Mouse (Mus musculus) spleen, adult 2 months (tissue): ENCODE data around the gene Sec31a. TPM values are rescaled to one million over a fixed set of nuclear protein-coding genes. Genes with fewer than 3 reads are reported as not detected.

Source experiments
- DNase-seq, 2 experiments: peaks; one replicate each; pipeline versions ENCODE4 v3.0.0 to v3.0.0-alpha.2; 2012 to 2021; ENCODE audit warnings: low spot score in 2 of 2, low read depth in 1 of 2
- H3K27ac ChIP-seq: fragments of 200-500 bp; 2 replicates; pipeline ENCODE4 v1.5.1; 2012; ENCODE audit warnings: low read length, inconsistent platforms; ENCODE audit not compliant: insufficient read depth
- H3K27me3 ChIP-seq: fragments of 200-500 bp; 2 replicates; pipeline ENCODE4 v1.6.1; 2012; ENCODE audit warnings: mild to moderate bottlenecking, moderate library complexity, low read length, inconsistent platforms; ENCODE audit not compliant: control insufficient read depth, insufficient read depth
- H3K36me3 ChIP-seq: fragments of 200-500 bp; 2 replicates; pipeline ENCODE4 v1.6.1; 2012; ENCODE audit warnings: mild to moderate bottlenecking, low read length, inconsistent platforms; ENCODE audit not compliant: control insufficient read depth, insufficient read depth
- H3K4me1 ChIP-seq: fragments of 200-500 bp; 2 replicates; pipeline ENCODE4 v1.6.1; 2011; ENCODE audit warnings: inconsistent platforms; ENCODE audit not compliant: control insufficient read depth, insufficient read depth, insufficient read length
- H3K4me3 ChIP-seq: fragments of 200-500 bp; 2 replicates; pipeline ENCODE4 v1.5.1; 2011; ENCODE audit warnings: mild to moderate bottlenecking, inconsistent platforms; ENCODE audit not compliant: insufficient read depth, insufficient read length; ENCODE audit errors: extremely low read depth
- CTCF ChIP-seq: fragments of 200-500 bp; IDR thresholded peaks from 2 replicates; pipeline ENCODE4 v1.5.1; 2011; ENCODE audit warnings: mild to moderate bottlenecking, inconsistent platforms; ENCODE audit not compliant: insufficient read depth, insufficient read length, insufficient replicate concordance; ENCODE audit errors: extremely low read depth
- POLR2A ChIP-seq: fragments of 200-500 bp; IDR thresholded peaks from 2 replicates; pipeline ENCODE4 v1.6.1; 2011; ENCODE audit warnings: low read depth, low read length, inconsistent platforms
- WGBS: fragments of 180-500 bp; shearing (Covaris S2); methylation state at CpG from one replicate; pipeline ENCODE4 v1.1.7; 2018; 5-methylcytosine and 5-hydroxymethylcytosine counted together
- polyA plus RNA-seq: library from polyadenylated mRNA; depleted of rRNA; stranded (reverse); fragments of >200 nt; gene quantifications from 2 replicates; pipeline ENCODE4 v1.2.3, GENCODE M21; 2012; rRNA removed

Gene Sec31a
- polyA plus RNA-seq = 122 and 150 TPM in 2 replicates

- DNase-seq = peak; percentile 76 to 96
- WGBS = under 1% methylated on average over 80 of the region's 82 CpGs
- Histone ChIP-seq H3K27ac (peak within 1 kb of the TSS; percentile 91), H3K36me3 (peaks cover 2% of the 10 kb centered on the region; the same call in 1 of the 2 replicates), H3K27me3 (no peaks in the 10 kb centered on the region), H3K4me3 (peak within 1 kb of the TSS; percentile 98), H3K4me1 (peaks cover 5% of the 10 kb centered on the region; the same call in 1 of the 2 replicates)
- TF ChIP-seq POLR2A (peak; percentile 52), CTCF (no peak)
Measured at GRCm38 (mm10) chr5:100415761-100416590, at the start of gene Sec31a. Gene Sec31a (minus strand): TSS chr5:100416234.

GRCm38 (mm10) chr5:100462374-100462773 lies 46.3 kb upstream of the Sec31a start:
- no peak for DNase-seq
- H3K36me3 ChIP-seq = peaks cover 17% of the 10 kb centered on the region
- WGBS = 83% methylated on average over 2 of the region's 2 CpGs
- H3K4me1 ChIP-seq = no peaks in the 10 kb centered on the region
- no peak overlapping the region for H3K27ac ChIP-seq
- H3K27me3 ChIP-seq = no peaks in the 10 kb centered on the region
- no peak overlapping the region for H3K4me3 ChIP-seq
- TF ChIP-seq CTCF (no peak), POLR2A (no peak)

GRCm38 (mm10) chr5:100461526-100461925 lies 45.5 kb upstream of the Sec31a start:
- TF ChIP-seq CTCF (no peak), POLR2A (no peak)

GRCm38 (mm10) chr5:100459468-100459867 lies 43.4 kb upstream of the Sec31a start:
- Histone ChIP-seq H3K27ac (no peak overlapping the region), H3K4me3 (no peak overlapping the region), H3K36me3 (peaks cover 20% of the 10 kb centered on the region), H3K4me1 (no peaks in the 10 kb centered on the region), H3K27me3 (no peaks in the 10 kb centered on the region)
- WGBS = 92% methylated on average over 5 of the region's 5 CpGs
- no peak for TF ChIP-seq CTCF
- TF ChIP-seq POLR2A = no peak
- no peak for DNase-seq

More at GRCm38 (mm10) chr5:100461526-100461925, 45.5 kb upstream of the Sec31a start:
- H3K4me3 ChIP-seq = no peak overlapping the region
- 96% methylated on average over 9 of the region's 9 CpGs for WGBS
- H3K36me3 ChIP-seq = peaks cover 18% of the 10 kb centered on the region
- H3K4me1 ChIP-seq = no peaks in the 10 kb centered on the region
- no peaks in the 10 kb centered on the region for H3K27me3 ChIP-seq
- DNase-seq = no peak
- H3K27ac ChIP-seq = no peak overlapping the region

- no peaks in the 10 kb centered on the region for H3K27me3 ChIP-seq
- H3K36me3 ChIP-seq = peaks cover 32% of the 10 kb centered on the region
- no peak for TF ChIP-seq CTCF
- no peak for TF ChIP-seq POLR2A
- H3K4me3 ChIP-seq = no peak overlapping the region
- no peaks in the 10 kb centered on the region for H3K4me1 ChIP-seq
- no peak for DNase-seq
- H3K27ac ChIP-seq = no peak overlapping the region
- WGBS = 89% methylated on average over 2 of the region's 2 CpGs
Measured at GRCm38 (mm10) chr5:100451871-100452270, 35.8 kb upstream of the Sec31a start.

- peaks cover 2% of the 10 kb centered on the region; the same call in 1 of the 2 replicates for H3K36me3 ChIP-seq
Measured at GRCm38 (mm10) chr5:100438796-100439195, 22.8 kb upstream of the Sec31a start.

GRCm38 (mm10) chr5:100437917-100438316 lies 21.9 kb upstream of the Sec31a start:
- no peak for DNase-seq
- H3K36me3 ChIP-seq = no peaks in the 10 kb centered on the region
- no peaks in the 10 kb centered on the region for H3K27me3 ChIP-seq
- TF ChIP-seq POLR2A (no peak), CTCF (no peak)
- H3K4me1 ChIP-seq = no peaks in the 10 kb centered on the region
- WGBS = 96% methylated on average over 5 of the region's 5 CpGs
- H3K4me3 ChIP-seq = no peak overlapping the region
- H3K27ac ChIP-seq = no peak overlapping the region

More at GRCm38 (mm10) chr5:100438796-100439195, 22.8 kb upstream of the Sec31a start:
- Histone ChIP-seq H3K27me3 (no peaks in the 10 kb centered on the region), H3K4me3 (no peak overlapping the region), H3K4me1 (no peaks in the 10 kb centered on the region), H3K27ac (no peak overlapping the region)
- TF ChIP-seq POLR2A (no peak), CTCF (no peak)
- DNase-seq = no peak
- WGBS = 98% methylated on average over 14 of the region's 14 CpGs
